Mouse (Mus musculus) CH12.LX (cell line): ENCODE measurements around the gene Babam2. TPM values are rescaled to one million over a fixed set of nuclear protein-coding genes. Genes with fewer than 3 reads are reported as not detected.

Experiments
- DNase-seq: peaks from one replicate; pipeline ENCODE4 v3.0.0-alpha.2; 2013; ENCODE audit errors: extremely low read depth
- H3K27ac ChIP-seq: 2 replicates; pipeline ENCODE4 v1.5.1; 2012; ENCODE audit warnings: low read depth, mild to moderate bottlenecking, control low read depth, moderate library complexity; ENCODE audit not compliant: insufficient read depth
- H3K27me3 ChIP-seq: replicated peaks from 2 replicates; pipeline ENCODE3; 2012; ENCODE audit warnings: inconsistent platforms
- H3K36me3 ChIP-seq, 2 experiments: replicated peaks in 1 of 2; 2 replicates each; pipeline versions ENCODE3 to v1.6.1; 2012; ENCODE audit warnings: inconsistent platforms in 1 of 2, low read length in 1 of 2, mild to moderate bottlenecking in 1 of 2, mixed read lengths in 1 of 2, moderate library complexity in 1 of 2; ENCODE audit not compliant: control insufficient read depth in 1 of 2, insufficient read depth in 1 of 2
- H3K4me1 ChIP-seq, 2 experiments: 2 replicates each; pipeline ENCODE4 v1.6.1; 2012; ENCODE audit warnings: inconsistent platforms in 1 of 2, moderate library complexity in 1 of 2; ENCODE audit not compliant: insufficient read depth in 2 of 2, control insufficient read depth in 1 of 2
- H3K4me2 ChIP-seq: 2 replicates; pipeline ENCODE4 v1.6.1; 2012; ENCODE audit warnings: low read depth, mild to moderate bottlenecking, control low read depth; ENCODE audit not compliant: poor library complexity, insufficient read depth, severe bottlenecking
- H3K4me3 ChIP-seq, 3 experiments: fragments of 150-350 bp in 1 of 3; sonication (generic) in 1 of 3; replicated peaks in 1 of 3; 2 replicates each; pipeline versions ENCODE3 to v1.5.1; 2011 to 2012; ENCODE audit warnings: low read depth in 2 of 3, low read length in 2 of 3, mild to moderate bottlenecking in 2 of 3, moderate library complexity in 2 of 3, control low read depth in 1 of 3, improper control_type of control experiment in 1 of 3, inconsistent platforms in 1 of 3, mixed read lengths in 1 of 3; ENCODE audit not compliant: poor library complexity in 1 of 3
- H3K79me2 ChIP-seq: replicated peaks from 2 replicates; pipeline ENCODE4 v1.6.1; 2012; ENCODE audit warnings: mild to moderate bottlenecking, moderate library complexity; ENCODE audit not compliant: control insufficient read depth, poor library complexity, insufficient read depth, severe bottlenecking; ENCODE audit errors: extremely low read depth
- H3K9ac ChIP-seq: 2 replicates; pipeline ENCODE4 v1.6.1; 2012; ENCODE audit warnings: low read depth, mild to moderate bottlenecking, control low read depth, moderate library complexity; ENCODE audit not compliant: insufficient read depth
- H3K9me3 ChIP-seq: replicated peaks from 2 replicates; pipeline ENCODE3; 2012; ENCODE audit warnings: low read length, inconsistent platforms, mixed read lengths
- CTCF ChIP-seq, 2 experiments: IDR thresholded peaks in 1 of 2; conservative IDR thresholded peaks in 1 of 2; 2 replicates each; pipeline ENCODE4 v1.5.1; 2011 to 2012; ENCODE audit warnings: low read depth in 2 of 2, low read length in 2 of 2, improper control_type of control experiment in 1 of 2, inconsistent platforms in 1 of 2, mild to moderate bottlenecking in 1 of 2, moderate library complexity in 1 of 2
- EP300 ChIP-seq: IDR thresholded peaks from 2 replicates; pipeline ENCODE4 v1.6.1; 2011; ENCODE audit warnings: low read length, improper control_type of control experiment
- HCFC1 ChIP-seq: IDR thresholded peaks from 2 replicates; pipeline ENCODE4 v1.6.1; 2012; ENCODE audit warnings: low read depth, mild to moderate bottlenecking, inconsistent platforms, low read length, improper control_type of control experiment
- IRF4 ChIP-seq: IDR thresholded peaks from 2 replicates; pipeline ENCODE4 v1.6.1; 2014; ENCODE audit warnings: low read depth, mild to moderate bottlenecking, inconsistent platforms, low read length, improper control_type of control experiment
- JUND ChIP-seq: conservative IDR thresholded peaks from 2 replicates; pipeline ENCODE4 v1.6.1; 2011; ENCODE audit warnings: low read depth, low read length, improper control_type of control experiment
- KAT2A ChIP-seq: IDR thresholded peaks from 2 replicates; pipeline ENCODE4 v1.6.1; 2012; ENCODE audit warnings: low read length, improper control_type of control experiment, inconsistent platforms; ENCODE audit not compliant: insufficient replicate concordance
- MAFK ChIP-seq: IDR thresholded peaks from 2 replicates; pipeline ENCODE4 v1.6.1; 2011; ENCODE audit warnings: low read length, improper control_type of control experiment; ENCODE audit not compliant: insufficient replicate concordance
- MAZ ChIP-seq: IDR thresholded peaks from 2 replicates; pipeline ENCODE4 v1.6.1; 2012; ENCODE audit warnings: low read depth, mild to moderate bottlenecking, inconsistent platforms, low read length, improper control_type of control experiment, moderate library complexity
- MEF2A ChIP-seq: IDR thresholded peaks from 2 replicates; pipeline ENCODE4 v1.6.1; 2014; ENCODE audit warnings: low read depth, mild to moderate bottlenecking, inconsistent platforms, low read length, improper control_type of control experiment, borderline replicate concordance
- MXI1 ChIP-seq: IDR thresholded peaks from 2 replicates; pipeline ENCODE4 v1.6.1; 2011; ENCODE audit warnings: mild to moderate bottlenecking, low read depth, low read length, improper control_type of control experiment
- NRF1 ChIP-seq: IDR thresholded peaks from 2 replicates; pipeline ENCODE4 v1.6.1; 2014; ENCODE audit warnings: low read depth, mild to moderate bottlenecking, inconsistent platforms, low read length, improper control_type of control experiment, moderate library complexity
- PAX5 ChIP-seq: IDR thresholded peaks from 2 replicates; pipeline ENCODE4 v1.6.1; 2012; ENCODE audit warnings: low read length, inconsistent platforms, mixed read lengths
- POLR2A ChIP-seq: IDR thresholded peaks from 2 replicates; pipeline ENCODE4 v1.6.1; 2011; ENCODE audit warnings: low read depth, mild to moderate bottlenecking, improper control_type of control experiment, low read length
- POLR2AphosphoS2 ChIP-seq: IDR thresholded peaks from 2 replicates; pipeline ENCODE4 v1.6.1; 2011; ENCODE audit warnings: low read depth, low read length, improper control_type of control experiment
- RAD21 ChIP-seq: IDR thresholded peaks from 2 replicates; pipeline ENCODE4 v1.6.1; 2011; ENCODE audit warnings: low read depth, mild to moderate bottlenecking, low read length, improper control_type of control experiment, moderate library complexity
- SIN3A ChIP-seq: IDR thresholded peaks from 2 replicates; pipeline ENCODE4 v1.6.1; 2012; ENCODE audit warnings: low read length, improper control_type of control experiment, inconsistent platforms
- SMC3 ChIP-seq: IDR thresholded peaks from 2 replicates; pipeline ENCODE4 v1.6.1; 2011; ENCODE audit warnings: low read depth, low read length, improper control_type of control experiment
- TBP ChIP-seq: conservative IDR thresholded peaks from 2 replicates; pipeline ENCODE4 v1.6.1; 2011; ENCODE audit warnings: low read depth, low read length, improper control_type of control experiment
- TCF12 ChIP-seq: IDR thresholded peaks from 2 replicates; pipeline ENCODE4 v1.6.1; 2014; ENCODE audit warnings: low read depth, mild to moderate bottlenecking, inconsistent platforms, low read length, improper control_type of control experiment
- UBTF ChIP-seq: IDR thresholded peaks from 2 replicates; pipeline ENCODE4 v1.6.1; 2012; ENCODE audit warnings: low read depth, mild to moderate bottlenecking, inconsistent platforms, low read length, improper control_type of control experiment, moderate library complexity
- USF1 ChIP-seq: IDR thresholded peaks from 2 replicates; pipeline ENCODE4 v1.6.1; 2014; ENCODE audit warnings: low read depth, mild to moderate bottlenecking, inconsistent platforms, low read length, improper control_type of control experiment
- USF2 ChIP-seq: conservative IDR thresholded peaks from 2 replicates; pipeline ENCODE4 v1.6.1; 2011; ENCODE audit warnings: low read depth, low read length, improper control_type of control experiment
- ZKSCAN1 ChIP-seq: IDR thresholded peaks from 2 replicates; pipeline ENCODE4 v1.6.1; 2012; ENCODE audit warnings: low read depth, inconsistent platforms, low read length, improper control_type of control experiment, borderline replicate concordance
- ZMIZ1 ChIP-seq: IDR thresholded peaks from 2 replicates; pipeline ENCODE4 v1.6.1; 2012; ENCODE audit warnings: low read depth, mild to moderate bottlenecking, inconsistent platforms, low read length, improper control_type of control experiment
- ZNF384 ChIP-seq: IDR thresholded peaks from 2 replicates; pipeline ENCODE4 v1.6.1; 2012; ENCODE audit warnings: low read depth, low read length, improper control_type of control experiment, inconsistent platforms
- dilution Hi-C: fragments of 300-500 bp; cut with MboI; formaldehyde crosslinking; loops from 2 replicates; pipeline ENCODE4 v1.14.3; 2020; ENCODE audit warnings: low sequenced_read_pairs; ENCODE audit not compliant: extremely low pct_unique_long_range_greater_than_20kb, extremely low pct_ligation_motif_present
- in situ Hi-C: fragments of 300-500 bp; cut with MboI; formaldehyde crosslinking; loops from 3 replicates; pipeline ENCODE4 v1.14.3; 2019; ENCODE audit warnings: low sequenced_read_pairs, low pct_ligation_motif_present, low pct_unique_long_range_greater_than_20kb, mixed read lengths
- polyA plus RNA-seq: library from polyadenylated mRNA; unstranded; fragments of >175 nt; gene quantifications from 2 replicates; pipeline ENCODE4 v1.2.1, GENCODE M21; 2012; ENCODE audit warnings: low read depth; ENCODE audit not compliant: insufficient read length
- total RNA-seq, 2 experiments: library from RNA; depleted of rRNA; stranded (reverse); fragments of 300-350 nt in 1 of 2; fragments of >200 nt in 1 of 2; gene quantifications; 2 replicates each; pipeline ENCODE4 v1.2.3; 2012 to 2014

Gene Babam2
- total and polyA plus RNA-seq, 3 experiments, result 38.2 to 78.0 (median 39.8) TPM

DNA sequence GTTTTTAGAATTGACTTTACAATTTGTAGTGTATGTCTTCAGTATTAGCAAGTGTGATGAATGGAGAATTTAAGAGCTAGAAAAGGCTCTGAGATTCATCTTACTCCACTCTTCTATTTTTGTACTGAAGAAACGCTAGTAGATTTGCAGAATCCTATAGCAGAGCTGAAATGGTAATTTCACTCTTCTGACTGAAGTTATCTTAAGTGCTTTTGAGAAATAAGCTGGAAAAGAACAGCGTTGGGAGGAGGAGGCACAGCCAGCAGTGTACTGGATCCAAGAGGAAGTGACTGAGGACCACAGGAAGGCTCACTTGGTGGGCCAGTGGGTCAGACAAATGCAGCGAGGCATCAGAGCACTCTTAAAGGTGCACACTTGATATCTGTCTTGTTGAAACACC, 90.1 kb downstream of the Babam2 start:
- H3K36me3 ChIP-seq, result peaks cover 0 to 1% of the 10 kb centered on the region in 2 experiments
- H3K4me1 ChIP-seq, result no peaks in the 10 kb centered on the region
- H3K4me2 ChIP-seq, result no peak overlapping the region
- dilution Hi-C loops, result no loop called here
- H3K9me3 ChIP-seq, result no peaks in the 10 kb centered on the region
- in situ Hi-C loops, result no loop called here
- no peak for TF ChIP-seq ZKSCAN1
- TF ChIP-seq HCFC1, result no peak
- TF ChIP-seq MXI1, result no peak
- TF ChIP-seq TCF12, result no peak
- TF ChIP-seq TBP, result no peak
- TF ChIP-seq POLR2AphosphoS2, result no peak
- no peak for TF ChIP-seq EP300
- TF ChIP-seq NRF1, result no peak
- TF ChIP-seq MAZ, result no peak
- no peak for TF ChIP-seq ZMIZ1
- no peak for TF ChIP-seq RAD21
- no peak for TF ChIP-seq CTCF (conservative IDR thresholded peaks at IDR 0.05 in 1 of 2, IDR thresholded peaks at IDR 0.05 in 1 of 2; ENCODE audit: low read depth in 2 of 2, low read length in 2 of 2)
- no peak overlapping the region for H3K27ac ChIP-seq
- DNase-seq, result no peak
- no peaks in the 10 kb centered on the region for H3K27me3 ChIP-seq
- H3K79me2 ChIP-seq, result no peaks in the 10 kb centered on the region
- H3K4me3 ChIP-seq, result no peak overlapping the region
- H3K9ac ChIP-seq, result no peak overlapping the region

- DNase-seq, result no peak
- no peaks in the 10 kb centered on the region for H3K9me3 ChIP-seq
- in situ Hi-C loops (no loop called here), dilution Hi-C loops (no loop called here)
- no peaks in the 10 kb centered on the region for H3K79me2 ChIP-seq
- no peak overlapping the region for H3K27ac ChIP-seq
- no peaks in the 10 kb centered on the region for H3K27me3 ChIP-seq
- H3K4me1 ChIP-seq, result no peaks in the 10 kb centered on the region
- no peak overlapping the region for H3K4me3 ChIP-seq
- TF ChIP-seq SIN3A (no peak), RAD21 (no peak), JUND (no peak), MAFK (no peak)
- H3K9ac ChIP-seq, result no peak overlapping the region
- peaks cover 0 to 2% of the 10 kb centered on the region in 2 experiments for H3K36me3 ChIP-seq
- H3K4me2 ChIP-seq, result no peak overlapping the region
Observed at GRCm38 (mm10) chr5:31792338-31792737, 94.9 kb downstream of the Babam2 start.

DNA sequence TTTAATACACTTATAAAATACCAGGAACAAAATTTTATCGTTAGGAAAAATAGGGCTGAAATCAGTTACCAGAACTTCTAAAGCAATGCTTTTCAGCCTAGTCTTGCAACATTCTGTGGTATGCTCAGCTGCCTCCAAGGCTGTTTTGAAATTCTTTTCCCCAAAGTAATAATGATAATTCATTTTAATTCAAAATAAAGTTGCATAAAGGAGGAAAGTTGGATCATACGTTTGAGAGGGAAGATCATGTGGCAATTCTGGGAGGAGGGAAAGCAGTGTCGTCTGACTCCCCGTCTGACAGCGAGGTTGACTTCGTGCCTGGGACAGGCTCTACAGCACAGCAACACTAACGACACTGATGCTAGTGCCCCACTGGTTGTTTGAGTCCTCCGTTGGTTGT, 95.4 kb downstream of the Babam2 start:
- no peak overlapping the region for H3K4me3 ChIP-seq
- no peak overlapping the region for H3K27ac ChIP-seq
- dilution Hi-C loops (no loop called here), in situ Hi-C loops (no loop called here)
- no peaks in the 10 kb centered on the region for H3K27me3 ChIP-seq
- no peak overlapping the region for H3K9ac ChIP-seq
- no peak overlapping the region for H3K4me2 ChIP-seq
- H3K4me1 ChIP-seq, result no peaks in the 10 kb centered on the region
- H3K79me2 ChIP-seq, result no peaks in the 10 kb centered on the region
- no peak for TF ChIP-seq UBTF
- no peak for TF ChIP-seq USF1
- no peak for TF ChIP-seq KAT2A
- TF ChIP-seq JUND, result no peak
- no peak for TF ChIP-seq IRF4
- no peak for TF ChIP-seq SMC3
- no peak for TF ChIP-seq MAFK
- TF ChIP-seq MXI1, result no peak
- no peak for TF ChIP-seq MAZ
- no peak for TF ChIP-seq HCFC1
- no peak for TF ChIP-seq NRF1
- no peak for TF ChIP-seq TBP
- no peak for TF ChIP-seq POLR2A
- TF ChIP-seq RAD21, result no peak
- TF ChIP-seq MEF2A, result no peak
- TF ChIP-seq PAX5, result no peak
- TF ChIP-seq ZNF384, result no peak
- TF ChIP-seq USF2, result no peak
- no peak for DNase-seq
- peaks cover 0 to 2% of the 10 kb centered on the region in 2 experiments for H3K36me3 ChIP-seq
- H3K9me3 ChIP-seq, result no peaks in the 10 kb centered on the region
